24 mouse cellular contexts compared by ENCODE assay signal in the genomic region with DNA sequence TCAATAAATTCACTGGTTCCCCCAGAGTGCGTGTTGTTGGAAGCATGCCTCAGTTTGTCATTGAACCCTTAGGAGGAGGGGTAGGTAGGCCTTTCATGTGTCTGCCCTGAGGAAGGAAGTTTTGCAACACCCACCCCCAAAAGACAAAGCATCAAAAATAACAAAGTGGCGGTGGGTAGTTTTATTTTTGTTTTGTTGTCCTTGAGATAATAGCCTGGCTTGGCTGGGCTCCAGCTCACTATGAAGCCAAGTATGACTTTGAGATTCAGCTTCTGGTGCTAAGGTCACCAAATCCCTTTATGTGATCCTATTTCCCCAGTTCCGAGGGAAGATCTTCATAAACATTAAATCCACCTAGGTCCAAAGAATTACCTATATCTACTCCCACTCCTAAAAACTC. TPM values are rescaled to one million over a fixed set of nuclear protein-coding genes. Genes with fewer than 3 reads are reported as not detected.
DNase-seq lines count a peak whose midpoint lies in the region; ATAC-seq lines count a peak whose summit lies in the region.
"Had no signal": no experiment of that assay in that cellular context is flagged by ENCODE, and none has a peak within 500 bp of the region (broad histone marks: within the 10 kb centered on the region; RNA-seq: fewer than 3 reads in every experiment).

No protein-coding gene starts in this region.

- no peak overlapping the region for H3K4me2 ChIP-seq in heart, embryonic 13.5 days
- H3K4me2 ChIP-seq: limb, embryonic 15.5 days; liver, embryonic 15.5 days; midbrain, embryonic 12.5 days; neural tube, embryonic 12.5 days had no signal

- no peaks in the 10 kb centered on the region for H3K36me3 ChIP-seq in heart, embryonic 13.5 days
- H3K36me3 ChIP-seq: limb, embryonic 15.5 days; liver, embryonic 15.5 days; midbrain, embryonic 12.5 days; neural tube, embryonic 12.5 days had no signal

- ATAC-seq in heart, embryonic 13.5 days (ENCODE audit: extremely low read depth, insufficient number of reproducible peaks, low FRiP score, low TSS enrichment) = no peak
- no peak for ATAC-seq in erythroblast, adult 5-6 weeks (replicated peaks; ENCODE audit: low FRiP score, poor library complexity, severe bottlenecking)
- ATAC-seq: hindbrain, postnatal 0 days; intestine, postnatal 0 days had no signal

- no peaks in the 10 kb centered on the region for H3K9me3 ChIP-seq in heart, embryonic 13.5 days
- H3K9me3 ChIP-seq: limb, embryonic 15.5 days; liver, embryonic 15.5 days; midbrain, embryonic 12.5 days; neural tube, embryonic 12.5 days had no signal

- H3K4me1 ChIP-seq in heart, embryonic 13.5 days = peaks cover 16% of the 10 kb centered on the region
- H3K4me1 ChIP-seq: limb, embryonic 15.5 days; midbrain, embryonic 12.5 days; neural tube, embryonic 12.5 days had no signal

- H3K4me3 ChIP-seq in heart, embryonic 13.5 days = no peak overlapping the region
- H3K4me3 ChIP-seq: limb, embryonic 15.5 days; liver, embryonic 15.5 days; midbrain, embryonic 12.5 days; neural tube, embryonic 12.5 days had no signal

- H3K27ac ChIP-seq in heart, embryonic 13.5 days (replicated peaks) = peak overlapping the region; percentile 52; the same call in 1 of the 2 replicates
- H3K27ac ChIP-seq: hindbrain, postnatal 0 days; limb, embryonic 15.5 days; liver, embryonic 15.5 days; midbrain, embryonic 12.5 days; neural tube, embryonic 12.5 days had no signal

- DNase-seq in heart, adult 8-10 months (ENCODE audit: low spot score) = no peak
- peak; percentile 34 for DNase-seq in lung, postnatal 10 days
- no peak for DNase-seq in lung, postnatal 4 days
- DNase-seq in adipocyte (ENCODE audit: low spot score) = peak; percentile 46
- peak; percentile 73 to 80 for DNase-seq in adrenal gland, postnatal 36 days
- no peak for DNase-seq in thymus, adult 18-20 months
- DNase-seq: cerebellum, postnatal 10 days; right cerebral cortex, postnatal 14 days; spleen, adult 18-20 months; thymus, adult 2 months had no signal

- H3K27me3 ChIP-seq in heart, embryonic 13.5 days (replicated peaks) = no peaks in the 10 kb centered on the region
- H3K27me3 ChIP-seq: limb, embryonic 15.5 days; liver, embryonic 15.5 days; midbrain, embryonic 12.5 days; neural tube, embryonic 12.5 days had no signal

- no peak overlapping the region for H3K9ac ChIP-seq in heart, embryonic 13.5 days
- H3K9ac ChIP-seq: limb, embryonic 15.5 days; liver, embryonic 15.5 days; midbrain, embryonic 12.5 days; neural tube, embryonic 12.5 days had no signal

- WGBS in heart, embryonic 13.5 days = 53% methylated on average over 3 of the region's 3 CpGs

RNA-seq across cellular contexts. Expression of a gene that starts 11.7 kb away (rescaled TPM):
- polyA plus RNA-seq in heart, embryonic 13.5 days (2015; fragmentation: Nextera tagmentation; extraction: Ambion mirVana) = 0.98 and 5.3 TPM in 2 replicates
- not detected for total RNA-seq in heart, adult 8-10 months (2022)
- total RNA-seq in adrenal gland, postnatal 36 days (2021) = not detected
- total RNA-seq in erythroblast, adult 5-6 weeks (2015; ENCODE audit: low replicate concordance) = 22.5 and 23.4 TPM in 2 replicates
- total RNA-seq in erythroblast, adult 5-6 weeks (2017; ENCODE audit: low replicate concordance) = 5.6 and 5.7 TPM in 2 replicates
- total RNA-seq: gastrocnemius, adult 18-20 months; heart, postnatal 36 days; hindbrain, postnatal 0 days; left cerebral cortex, adult 18-20 months; left cerebral cortex, postnatal 36 days had no signal
- polyA plus RNA-seq: embryonic facial prominence, embryonic 14.5 days had no signal

RNA-seq across cellular contexts. Expression of a gene that starts 22.5 kb away (rescaled TPM):
- polyA plus RNA-seq in heart, embryonic 13.5 days (2015; fragmentation: Nextera tagmentation; extraction: Ambion mirVana) = 119 and 130 TPM in 2 replicates
- total RNA-seq in heart, adult 8-10 months (2022) = 10 to 100 TPM; 20.8 to 23.2 (median 22.3) TPM
- total RNA-seq in adrenal gland, postnatal 36 days (2021) = 100 to 1,000 TPM; 353 to 497 TPM
- total RNA-seq in erythroblast, adult 5-6 weeks (2015; ENCODE audit: low replicate concordance) = 17.1 and 33.6 TPM in 2 replicates
- 30.1 and 47.8 TPM in 2 replicates for total RNA-seq in erythroblast, adult 5-6 weeks (2017; ENCODE audit: low replicate concordance)

RNA-seq across cellular contexts. Expression of a gene that starts 23.3 kb away (rescaled TPM):
- not detected in 2 replicates for polyA plus RNA-seq in heart, embryonic 13.5 days (2015; fragmentation: Nextera tagmentation; extraction: Ambion mirVana)
- total RNA-seq in heart, adult 8-10 months (2022) = not detected
- total RNA-seq in adrenal gland, postnatal 36 days (2021) = under 1 TPM in 1 of 2 experiments, not detected in 1; 0.17 TPM
- not detected in 2 replicates for total RNA-seq in erythroblast, adult 5-6 weeks (2015; ENCODE audit: low replicate concordance)
- not detected in 2 replicates for total RNA-seq in erythroblast, adult 5-6 weeks (2017; ENCODE audit: low replicate concordance)
- total RNA-seq: gastrocnemius, adult 18-20 months; gastrocnemius, postnatal 4 days; heart, postnatal 36 days; hindbrain, postnatal 0 days; left cerebral cortex, adult 18-20 months had no signal
- polyA plus RNA-seq: embryonic facial prominence, embryonic 14.5 days; hindbrain, postnatal 0 days; intestine, postnatal 0 days; limb, embryonic 15.5 days; liver, embryonic 15.5 days; midbrain, embryonic 12.5 days; neural tube, embryonic 12.5 days; thymus, adult 2 months had no signal

RNA-seq across cellular contexts. Expression of a gene that starts 31.1 kb away (rescaled TPM):
- polyA plus RNA-seq in heart, embryonic 13.5 days (2015; fragmentation: Nextera tagmentation; extraction: Ambion mirVana) = 8.6 and 9.8 TPM in 2 replicates
- total RNA-seq in heart, adult 8-10 months (2022) = 10 to 100 TPM; 24.4 to 29.1 (median 28.5) TPM
- 10 to 100 TPM; 26.9 to 30.8 TPM for total RNA-seq in adrenal gland, postnatal 36 days (2021)
- total RNA-seq in erythroblast, adult 5-6 weeks (2015; ENCODE audit: low replicate concordance) = 0.38 and 2.5 TPM in 2 replicates
- 1.6 and 5.6 TPM in 2 replicates for total RNA-seq in erythroblast, adult 5-6 weeks (2017; ENCODE audit: low replicate concordance)

RNA-seq across cellular contexts. Expression of a gene that starts 35.8 kb away (rescaled TPM):
- 0.68 and 1.0 TPM in 2 replicates for polyA plus RNA-seq in heart, embryonic 13.5 days (2015; fragmentation: Nextera tagmentation; extraction: Ambion mirVana)
- total RNA-seq in heart, adult 8-10 months (2022) = under 1 TPM in 3 of 4 experiments, not detected in 1; 0.12 to 0.75 (median 0.72) TPM
- total RNA-seq in adrenal gland, postnatal 36 days (2021) = 1 to 10 TPM; 1.9 to 9.7 TPM
- not detected in 2 replicates for total RNA-seq in erythroblast, adult 5-6 weeks (2015; ENCODE audit: low replicate concordance)
- 1.3 TPM in 1 of 2 replicates, not detected in the other for total RNA-seq in erythroblast, adult 5-6 weeks (2017; ENCODE audit: low replicate concordance)

Comparison
In these comparisons a context has a peak if more than half of its experiments do, and no peak if none do; other contexts are left out.
1. DNase-seq: peak in lung, postnatal 10 days (single experiment), adipocyte (single experiment) and adrenal gland, postnatal 36 days (2 of 2); none in heart, adult 8-10 months (single experiment), lung, postnatal 4 days (0 of 2) and thymus, adult 18-20 months (0 of 2).
2. RNA of a gene that starts 11.7 kb away (total RNA-seq): 5.6 to 23.4 TPM in erythroblast, adult 5-6 weeks; not detected in adrenal gland, postnatal 36 days and not detected in heart, adult 8-10 months; every median in the first group is over 4 times any median in the second.
3. RNA of a gene that starts 22.5 kb away (total RNA-seq): 353 to 497 TPM in adrenal gland, postnatal 36 days; 17.1 to 47.8 TPM in erythroblast, adult 5-6 weeks and 20.8 to 23.2 TPM in heart, adult 8-10 months; every median in the first group is over 4 times any median in the second.